Mouse (Mus musculus) heart, postnatal 14 days (tissue): ENCODE data around the gene Ccdc170. TPM values are rescaled to one million over a fixed set of nuclear protein-coding genes. Genes with fewer than 3 reads are reported as not detected.
"Not testable (repeated sequence)": the region's sequence is repeated elsewhere in the genome, so short reads cannot be mapped to it uniquely, and the experiment has no call there.

Experiments
- DNase-seq, 2 experiments: peaks; one replicate each; pipeline ENCODE4 v3.0.0; 2021 to 2022
- intact Hi-C: fragments of 180-260 bp; cut with DNase I; formaldehyde crosslinking; loops from one replicate; pipeline ENCODE4 v1.15.1; 2025
- long read RNA-seq, 2 experiments: library from polyadenylated mRNA; stranded (forward); transcript quantifications; one replicate each; pipeline ENCODE4 v2.0.0; 2021
- total RNA-seq, 2 experiments: library from RNA; stranded (reverse); gene quantifications; 2 replicates each; pipeline ENCODE4 v1.2.3; 2021

Ccdc170 gene
- total RNA-seq: under 1 TPM; 0.20 to 0.96 TPM
- long read RNA-seq, experiment 1: 0 reads
- long read RNA-seq, experiment 2: 0 reads

GRCm38 (mm10) chr10:4482355-4482754 lies at the start of gene Ccdc170:
Ccdc170 (plus strand) TSS chr10:4482502.
- peak; percentile 9 to 20 for DNase-seq
- intact Hi-C loops: no loop called here

- DNase-seq: no peak
- intact Hi-C loops: loop anchor here (10.0 kb wide), 1 partner anchor 732 kb away; no protein-coding TSS in a partner anchor
These were observed 49.1 kb upstream of the Ccdc170 start for GRCm38 (mm10) chr10:4432996-4433755.

- intact Hi-C loops: loop anchor here (10.0 kb wide), 1 partner anchor 731 kb away; no protein-coding TSS in a partner anchor
- DNase-seq: not testable (repeated sequence)
These were observed 48.4 kb upstream of the Ccdc170 start for GRCm38 (mm10) chr10:4433871-4434270.

GRCm38 (mm10) chr10:4435416-4435815 lies 46.9 kb upstream of the Ccdc170 start:
- no peak for DNase-seq
- intact Hi-C loops: loop anchor here (10.0 kb wide), 1 partner anchor 729 kb away; no protein-coding TSS in a partner anchor

GRCm38 (mm10) chr10:4456409-4456808 lies 25.9 kb upstream of the Ccdc170 start:
- intact Hi-C loops: no loop called here
- no peak for DNase-seq

GRCm38 (mm10) chr10:4460201-4460600 lies 22.1 kb upstream of the Ccdc170 start:
- no peak for DNase-seq
- intact Hi-C loops: no loop called here

- intact Hi-C loops: no loop called here
- DNase-seq: no peak
These were observed 16.5 kb upstream of the Ccdc170 start for GRCm38 (mm10) chr10:4465799-4466198.

- DNase-seq: no peak
- intact Hi-C loops: no loop called here
These were observed 12.9 kb upstream of the Ccdc170 start for GRCm38 (mm10) chr10:4469406-4469805.

GRCm38 (mm10) chr10:4473591-4473993 lies 8.7 kb upstream of the Ccdc170 start:
- intact Hi-C loops: no loop called here
- peak; percentile 16 to 20 for DNase-seq

GRCm38 (mm10) chr10:4475431-4475830 lies 6.9 kb upstream of the Ccdc170 start:
- no peak for DNase-seq
- intact Hi-C loops: no loop called here

- no peak for DNase-seq
- intact Hi-C loops: no loop called here
These were observed 5.7 kb upstream of the Ccdc170 start for GRCm38 (mm10) chr10:4476604-4477003.

- intact Hi-C loops: no loop called here
- no peak for DNase-seq
These were observed 1.4 kb upstream of the Ccdc170 start for GRCm38 (mm10) chr10:4480929-4481328.

- DNase-seq: peak; percentile 25
- intact Hi-C loops: no loop called here
These were observed 607 bp upstream of the Ccdc170 start for GRCm38 (mm10) chr10:4481695-4482094.

GRCm38 (mm10) chr10:4483848-4484247 lies 1.5 kb downstream of the Ccdc170 start:
- intact Hi-C loops: no loop called here
- no peak for DNase-seq

GRCm38 (mm10) chr10:4484986-4485385 lies 2.7 kb downstream of the Ccdc170 start:
- intact Hi-C loops: no loop called here
- DNase-seq: no peak

- no peak for DNase-seq
- intact Hi-C loops: no loop called here
These were observed 7.6 kb downstream of the Ccdc170 start for GRCm38 (mm10) chr10:4489865-4490264.

- intact Hi-C loops: no loop called here
These were observed 9.0 kb downstream of the Ccdc170 start for GRCm38 (mm10) chr10:4491281-4491680.

GRCm38 (mm10) chr10:4492045-4492444 lies 9.7 kb downstream of the Ccdc170 start:
- no peak for DNase-seq
- intact Hi-C loops: no loop called here

More at GRCm38 (mm10) chr10:4491281-4491680, 9.0 kb downstream of the Ccdc170 start:
- DNase-seq: no peak

- intact Hi-C loops: no loop called here
- DNase-seq: no peak
These were observed 10.6 kb downstream of the Ccdc170 start for GRCm38 (mm10) chr10:4492909-4493308.

GRCm38 (mm10) chr10:4503251-4503650 lies 20.9 kb downstream of the Ccdc170 start:
- no peak for DNase-seq
- intact Hi-C loops: no loop called here

GRCm38 (mm10) chr10:4512725-4513124 lies 30.4 kb downstream of the Ccdc170 start:
- intact Hi-C loops: no loop called here
- no peak for DNase-seq

GRCm38 (mm10) chr10:4517614-4518013 lies 35.3 kb downstream of the Ccdc170 start:
- no peak for DNase-seq
- intact Hi-C loops: no loop called here
